Mouse (Mus musculus): Measurements from ENCODE around the gene Epha3.

The Epha3 gene

GRCm38 (mm10) chr16:63783544-63783943, 80.4 kb downstream of the Epha3 start:
- DNase-seq (ENCODE audit: low read depth, low spot score) = no peak

- DNase-seq (ENCODE audit: low read depth, low spot score) = no peak
These were observed 81.9 kb downstream of the Epha3 start for GRCm38 (mm10) chr16:63782101-63782500.

GRCm38 (mm10) chr16:63780151-63780550, 83.8 kb downstream of the Epha3 start:
- no peak for DNase-seq (ENCODE audit: low read depth, low spot score)

- no peak for DNase-seq (ENCODE audit: low read depth, low spot score)
These were observed 86.2 kb downstream of the Epha3 start for GRCm38 (mm10) chr16:63777811-63778210.

DNA sequence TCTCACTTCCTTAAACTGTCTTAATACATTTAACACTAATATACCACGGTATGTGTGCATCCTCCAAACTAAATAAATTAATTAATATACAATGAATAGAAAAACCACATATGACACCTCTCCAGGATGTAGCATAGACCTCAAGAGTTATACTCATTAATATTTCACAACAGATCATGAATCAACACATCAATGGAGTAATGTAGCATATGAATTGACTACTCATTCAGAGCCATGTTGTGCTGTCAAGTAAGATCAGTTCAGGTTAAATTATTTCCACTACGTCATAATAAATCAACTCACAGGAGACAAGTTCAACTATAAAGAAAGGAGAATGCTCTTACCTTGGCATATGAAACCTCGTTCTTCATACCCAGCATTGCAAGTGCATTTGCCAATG, 91.4 kb downstream of the Epha3 start:
- DNase-seq (ENCODE audit: low read depth, low spot score) = no peak

GRCm38 (mm10) chr16:63767589-63767988, 96.4 kb downstream of the Epha3 start:
- DNase-seq (ENCODE audit: low read depth, low spot score) = no peak

DNA sequence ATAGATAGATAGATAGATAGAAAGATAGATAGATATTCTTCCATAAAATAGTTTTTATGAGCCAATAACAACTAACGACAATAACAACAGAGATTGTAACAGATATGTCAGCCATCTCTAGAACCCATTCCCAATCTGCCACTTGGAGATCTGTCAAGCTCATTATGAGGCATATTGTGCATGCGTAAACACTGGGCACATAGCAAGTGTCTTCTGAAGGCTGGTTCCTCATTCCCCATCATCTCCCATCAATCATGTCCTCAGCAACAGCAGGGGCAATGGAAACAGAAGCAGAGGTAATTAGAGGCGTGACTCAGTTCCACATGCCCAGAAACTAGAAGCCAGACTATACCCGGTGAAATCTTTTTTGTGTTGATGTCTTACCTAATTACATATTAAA, 102.8 kb downstream of the Epha3 start:
- no peak for DNase-seq (ENCODE audit: low read depth, low spot score)

GRCm38 (mm10) chr16:63760112-63760511, 103.9 kb downstream of the Epha3 start:
- no peak for DNase-seq (ENCODE audit: low read depth, low spot score)

DNA sequence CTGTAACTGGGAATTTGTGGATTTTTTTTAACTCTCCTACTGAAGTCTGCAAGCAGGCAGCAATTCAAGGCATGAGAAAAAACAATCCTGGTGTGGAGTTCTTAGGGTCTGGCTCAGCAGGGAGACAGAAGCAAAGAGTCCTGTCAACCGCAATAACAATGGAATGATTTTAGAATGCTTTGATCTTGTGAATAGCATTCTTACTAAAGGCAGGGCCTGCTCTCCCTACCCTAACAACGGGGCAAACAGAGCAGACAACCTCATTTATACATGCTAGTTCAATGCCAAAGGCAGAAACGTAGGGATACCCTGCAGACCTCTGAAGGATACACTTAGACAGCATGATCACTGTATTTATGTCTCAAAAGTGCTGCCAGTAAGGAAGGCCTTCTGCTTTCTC, 110.9 kb downstream of the Epha3 start:
- DNase-seq (ENCODE audit: low read depth, low spot score) = peak; percentile 33

DNA sequence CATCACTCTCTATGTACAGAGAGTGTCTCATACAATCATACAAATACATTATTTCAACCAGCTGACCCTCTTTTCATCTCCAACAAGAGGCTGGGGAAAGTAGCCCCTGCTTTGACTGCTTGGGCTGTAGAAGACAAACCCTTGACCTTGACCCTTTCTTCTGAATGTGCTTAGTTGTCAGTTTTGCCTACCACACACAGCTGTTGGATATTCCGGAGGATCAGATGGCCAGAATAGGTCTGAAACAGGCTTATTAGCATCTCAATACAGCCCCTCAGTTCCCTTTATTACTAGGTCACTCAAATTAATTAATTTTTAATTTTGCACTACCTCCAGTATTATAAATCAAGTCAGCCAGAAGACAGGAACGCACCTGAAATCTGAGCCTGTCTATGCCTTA, 116.2 kb downstream of the Epha3 start:
- DNase-seq (ENCODE audit: low read depth, low spot score) = no peak

DNA sequence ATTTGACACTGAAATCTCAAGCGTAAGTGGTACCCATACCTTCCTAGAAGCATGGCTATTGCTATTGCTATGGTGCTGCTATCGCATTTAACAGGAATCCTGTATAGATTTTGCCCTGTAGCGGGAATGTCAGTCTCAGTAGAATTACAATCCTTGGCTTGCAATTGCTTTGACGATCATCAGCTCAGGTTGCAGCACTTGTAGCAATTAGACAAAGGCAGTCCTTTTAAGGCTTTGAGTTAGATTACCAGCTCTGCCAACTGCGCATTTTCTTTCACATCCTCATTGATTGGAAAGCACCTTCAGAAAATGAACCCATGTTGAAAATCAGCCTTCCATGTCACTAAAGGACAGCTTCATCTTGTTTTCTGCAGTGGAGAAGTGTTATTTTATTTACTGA, 118.5 kb downstream of the Epha3 start:
- DNase-seq (ENCODE audit: low read depth, low spot score) = no peak

DNA sequence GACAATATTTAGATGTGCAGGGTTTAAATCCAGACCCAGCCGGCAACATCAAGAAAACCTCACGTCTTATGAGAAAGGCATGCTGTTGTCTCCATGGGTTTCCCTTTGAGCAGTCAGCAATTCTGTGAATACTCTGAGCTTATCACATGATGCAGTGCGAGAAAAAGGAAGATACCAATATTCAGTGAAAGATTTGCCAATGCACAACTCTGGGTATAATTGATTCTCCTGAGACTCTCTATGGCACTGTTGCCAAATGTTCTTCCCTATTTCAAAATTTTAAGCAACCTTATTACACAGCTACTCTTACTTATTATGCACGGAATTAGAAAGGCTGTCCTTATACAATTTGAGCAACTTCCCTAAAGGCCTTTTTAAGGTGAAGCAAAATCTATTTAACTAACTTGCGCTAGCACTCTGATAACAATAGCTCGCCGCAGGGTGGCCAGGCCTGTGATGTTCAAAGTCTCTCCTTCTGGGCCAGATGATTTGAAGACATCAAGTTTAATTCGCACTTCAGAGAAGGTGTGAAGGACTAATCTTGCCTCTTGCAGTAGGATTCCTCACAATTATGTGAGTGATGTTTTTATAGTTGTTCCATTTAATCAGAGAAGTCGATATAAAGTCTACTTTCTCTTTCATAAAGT, 120.6 kb downstream of the Epha3 start:
- DNase-seq (ENCODE audit: low read depth, low spot score) = peak; percentile 5

- no peak for DNase-seq (ENCODE audit: low read depth, low spot score)
These were observed 144.7 kb downstream of the Epha3 start for GRCm38 (mm10) chr16:63719235-63719634.

- no peak for DNase-seq (ENCODE audit: low read depth, low spot score)
These were observed 146.7 kb downstream of the Epha3 start for GRCm38 (mm10) chr16:63717317-63717716.

GRCm38 (mm10) chr16:63706912-63707868, 156.8 kb downstream of the Epha3 start:
- peak; percentile 6 for DNase-seq (ENCODE audit: low read depth, low spot score)

- no peak for DNase-seq (ENCODE audit: low read depth, low spot score)
These were observed 174.6 kb downstream of the Epha3 start for GRCm38 (mm10) chr16:63689371-63689770.

GRCm38 (mm10) chr16:63684211-63684610, 179.8 kb downstream of the Epha3 start:
- no peak for DNase-seq (ENCODE audit: low read depth, low spot score)

GRCm38 (mm10) chr16:63674426-63674825, 189.5 kb downstream of the Epha3 start:
- DNase-seq (ENCODE audit: low read depth, low spot score) = no peak

- DNase-seq (ENCODE audit: low read depth, low spot score) = no peak
These were observed 190.6 kb downstream of the Epha3 start for GRCm38 (mm10) chr16:63673236-63673840.

- DNase-seq (ENCODE audit: low read depth, low spot score) = no peak
These were observed 198.0 kb downstream of the Epha3 start for GRCm38 (mm10) chr16:63665897-63666464.

- DNase-seq (ENCODE audit: low read depth, low spot score) = no peak
These were observed 205.5 kb downstream of the Epha3 start for GRCm38 (mm10) chr16:63658302-63658974.

DNA sequence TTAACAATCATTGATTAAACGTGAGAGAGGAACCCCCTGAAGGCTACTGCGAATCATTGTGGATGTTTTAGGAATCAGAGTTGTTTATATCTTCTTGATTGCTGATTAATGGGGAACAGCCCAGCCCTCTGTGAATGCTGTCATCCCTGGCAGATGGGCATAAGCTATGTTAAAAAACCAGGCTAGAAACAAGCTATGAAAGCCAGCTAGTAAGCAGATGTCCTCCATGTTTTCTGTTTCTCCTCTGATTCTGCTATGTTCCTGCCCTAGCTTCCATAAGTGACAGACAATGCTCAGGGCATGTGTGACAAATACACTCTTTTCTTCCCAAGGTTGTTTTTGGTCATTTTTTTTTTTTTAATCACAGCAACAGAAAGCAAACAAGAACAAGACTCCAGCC, 206.2 kb downstream of the Epha3 start:
- DNase-seq (ENCODE audit: low read depth, low spot score) = no peak

Data from R1 (cell line).